Mouse (Mus musculus): ENCODE measurements around the gene Gm21149.
"Not testable (repeated sequence)": the region's sequence is repeated elsewhere in the genome, so short reads cannot be mapped to it uniquely, and the experiment has no call there.

- TF ChIP-seq CTCF (IDR thresholded peaks at IDR 0.05; ENCODE audit: low read depth, low read length); TAL1 (conservative IDR thresholded peaks at IDR 0.05; ENCODE audit: low read depth, low read length); POLR2AphosphoS5 (IDR thresholded peaks at IDR 0.05; ENCODE audit: insufficient replicate concordance, low read depth, low read length); GATA2 (IDR thresholded peaks at IDR 0.05; ENCODE audit: borderline replicate concordance, low read depth, low read length): not testable (repeated sequence)
These were observed 14.7 kb downstream of the Gm21149 start for GRCm38 (mm10) chr5:15461613-15462012.
